Mouse (Mus musculus) olfactory bulb, adult 2 months (tissue): ENCODE data around the gene Nsun5. TPM values are rescaled to one million over a fixed set of nuclear protein-coding genes. Genes with fewer than 3 reads are reported as not detected.
A peak's percentile ranks its signal among the peaks of the same experiment; 100 is the strongest.

Experiments used
- H3K27ac ChIP-seq: fragments of 200-500 bp; 2 replicates; pipeline ENCODE4 v1.5.1; 2012; ENCODE audit warnings: low read depth, low read length; ENCODE audit not compliant: insufficient read depth
- H3K4me1 ChIP-seq: fragments of 200-500 bp; 2 replicates; pipeline ENCODE4 v1.6.1; 2012; ENCODE audit warnings: low read length; ENCODE audit not compliant: control insufficient read depth, insufficient read depth
- H3K4me3 ChIP-seq: fragments of 200-500 bp; 2 replicates; pipeline ENCODE4 v1.5.1; 2012; ENCODE audit warnings: mild to moderate bottlenecking, low read depth, low read length, moderate library complexity; ENCODE audit not compliant: insufficient read depth
- CTCF ChIP-seq: fragments of 200-500 bp; IDR thresholded peaks from 2 replicates; pipeline ENCODE4 v1.5.1; 2012; ENCODE audit warnings: low read depth, mild to moderate bottlenecking, low read length, moderate library complexity; ENCODE audit not compliant: insufficient read depth
- POLR2A ChIP-seq: fragments of 200-500 bp; IDR thresholded peaks from 2 replicates; pipeline ENCODE4 v1.6.1; 2012; ENCODE audit warnings: mild to moderate bottlenecking, low read depth, low read length, moderate library complexity; ENCODE audit not compliant: insufficient read depth
- WGBS: fragments of 180-500 bp; shearing (Covaris S2); methylation state at CpG from one replicate; pipeline ENCODE4 v1.1.7; 2018; 5-methylcytosine and 5-hydroxymethylcytosine counted together
- polyA plus RNA-seq: library from polyadenylated mRNA; stranded (reverse); fragments of >200 nt; gene quantifications from 2 replicates; pipeline ENCODE4 v1.2.4, GENCODE M21; 2012; ENCODE audit warnings: low replicate concordance; ENCODE audit not compliant: missing spikeins, insufficient read depth, insufficient read length

Gene Nsun5
- not detected in 2 replicates for polyA plus RNA-seq

DNA sequence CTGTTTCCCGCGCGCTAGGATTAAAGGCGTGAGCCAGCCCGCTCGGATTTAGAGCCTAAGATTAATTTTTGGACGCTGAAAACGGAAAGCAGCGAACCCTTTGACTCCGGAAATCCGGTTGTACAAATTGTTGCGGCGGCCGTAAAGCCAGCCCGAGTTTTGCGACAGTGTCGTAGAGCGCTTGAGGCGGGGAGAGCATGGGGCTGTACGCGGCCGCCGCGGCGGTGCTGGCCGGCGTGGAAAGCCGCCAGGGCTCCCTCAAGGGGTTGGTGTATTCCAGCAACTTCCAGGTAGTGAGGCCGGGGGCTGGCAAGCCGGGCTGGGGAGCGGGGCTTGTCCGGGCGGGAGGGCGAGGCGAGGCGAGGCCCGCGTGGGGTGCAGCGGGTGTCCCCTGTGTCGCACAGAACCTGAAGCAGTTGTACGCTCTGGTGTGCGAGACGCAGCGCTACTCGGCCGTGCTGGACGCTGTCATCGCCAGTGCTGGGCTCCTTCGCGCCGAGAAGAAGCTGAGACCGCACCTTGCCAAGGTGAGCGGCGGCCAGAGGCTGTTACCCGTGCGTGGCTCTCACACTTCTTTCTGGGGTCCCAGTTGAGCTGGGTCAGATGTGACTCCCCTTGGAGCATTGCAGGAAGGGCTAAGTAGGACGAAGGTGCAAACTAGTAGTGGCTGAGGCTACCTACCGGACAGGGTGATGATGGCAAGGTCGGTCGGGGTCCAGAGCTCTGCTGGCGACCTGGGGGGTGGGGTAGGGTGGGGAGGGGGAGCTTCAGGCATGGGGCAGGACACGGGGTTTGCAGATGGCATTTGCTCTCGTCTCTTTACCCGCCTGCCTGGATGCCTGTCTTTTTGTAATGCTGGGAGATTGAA, at the start of gene Nsun5:
Gene Nsun5 (plus strand): TSS at position 167 of the 868 bp plus-strand sequence.
- under 1% methylated on average over 64 of the region's 64 CpGs for WGBS
- peak within 1 kb of the TSS; percentile 94 for H3K4me3 ChIP-seq
- peaks cover 12% of the 10 kb centered on the region for H3K4me1 ChIP-seq
- TF ChIP-seq POLR2A (peak; percentile 79), CTCF (no peak)
- H3K27ac ChIP-seq = peak within 1 kb of the TSS; percentile 72; the same call in 1 of the 2 replicates

DNA sequence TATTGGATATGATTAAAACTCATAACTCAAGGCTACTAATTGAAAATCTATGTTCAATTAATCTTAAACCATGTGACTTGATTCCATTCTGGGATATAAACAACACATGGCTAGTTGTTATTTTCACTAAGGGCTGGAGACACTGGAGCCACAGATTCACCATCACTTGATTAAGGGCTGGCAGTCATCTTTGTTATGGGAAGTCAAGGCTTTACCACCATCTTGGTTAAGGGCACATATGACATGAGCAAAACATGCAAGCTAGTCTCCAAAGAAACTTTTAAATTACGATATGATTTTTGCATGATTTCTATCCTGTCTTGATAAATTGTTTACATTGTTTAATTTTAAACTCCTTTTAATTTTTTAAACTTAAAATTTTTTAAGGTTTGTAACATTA, 47.6 kb upstream of the Nsun5 start:
- 100% methylated on average over 1 of the region's 1 CpGs for WGBS
- no peak for TF ChIP-seq CTCF
- TF ChIP-seq POLR2A = no peak

DNA sequence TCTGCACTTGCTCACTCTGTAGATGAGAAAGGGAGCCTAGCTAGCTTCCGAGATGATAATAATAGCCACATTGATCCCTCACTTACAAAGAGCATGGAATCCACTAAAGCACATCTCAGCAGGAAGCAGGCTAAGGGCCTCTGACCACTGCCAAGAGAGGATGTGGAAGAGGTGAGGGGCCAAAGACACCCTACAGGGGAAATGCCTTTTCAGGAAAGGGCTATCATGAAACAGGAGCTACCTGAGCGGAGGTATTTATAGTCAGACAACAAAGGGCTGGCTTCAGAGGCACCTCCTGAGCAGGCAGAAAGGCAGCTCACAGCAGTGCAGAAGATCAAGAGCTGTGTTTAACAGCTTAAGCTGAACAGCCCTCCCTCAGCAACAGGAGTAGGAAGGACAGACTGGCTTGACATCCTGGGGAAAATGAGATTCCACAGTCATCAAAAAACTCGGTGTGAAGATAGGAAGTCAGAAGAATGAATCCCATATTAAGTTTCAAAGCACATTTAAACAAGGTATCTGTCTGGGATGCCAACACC, 43.6 kb upstream of the Nsun5 start:
- no peak for TF ChIP-seq POLR2A
- TF ChIP-seq CTCF = no peak
- WGBS = 39% methylated on average over 3 of the region's 3 CpGs
- Histone ChIP-seq H3K4me1 (no peaks in the 10 kb centered on the region), H3K27ac (no peak overlapping the region), H3K4me3 (no peak overlapping the region)

More for the DNA sequence above, 47.6 kb upstream of the Nsun5 start:
- no peaks in the 10 kb centered on the region for H3K4me1 ChIP-seq
- H3K27ac ChIP-seq = no peak overlapping the region
- no peak overlapping the region for H3K4me3 ChIP-seq

GRCm38 (mm10) chr5:135329471-135329870, 40.3 kb upstream of the Nsun5 start:
- TF ChIP-seq POLR2A (no peak), CTCF (no peak)
- Histone ChIP-seq H3K27ac (no peak overlapping the region), H3K4me3 (no peak overlapping the region), H3K4me1 (no peaks in the 10 kb centered on the region)
- 92% methylated on average over 4 of the region's 4 CpGs for WGBS

DNA sequence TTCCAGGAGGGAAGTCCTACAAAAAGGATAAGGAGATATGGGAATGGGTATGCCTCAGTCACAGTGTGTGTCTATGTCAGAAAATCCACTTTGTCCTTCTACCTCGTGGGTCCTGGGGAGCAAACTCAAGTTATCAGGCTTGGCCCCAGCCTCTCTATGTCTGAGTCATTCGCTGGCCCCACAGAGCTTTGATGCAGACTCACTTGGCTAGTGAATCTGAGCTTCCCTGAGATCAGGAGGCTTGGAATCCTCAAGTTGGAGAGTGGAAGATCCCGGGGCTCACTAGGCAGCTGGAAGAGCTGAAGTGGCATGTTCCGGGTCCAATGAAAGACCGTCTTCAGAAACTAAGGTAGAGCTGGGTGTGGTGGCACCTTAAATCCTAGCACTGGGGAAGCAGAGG, 39.6 kb upstream of the Nsun5 start:
- no peak overlapping the region for H3K4me3 ChIP-seq
- no peak for TF ChIP-seq CTCF
- no peak for TF ChIP-seq POLR2A
- H3K4me1 ChIP-seq = no peaks in the 10 kb centered on the region
- WGBS = 88% methylated on average over 5 of the region's 5 CpGs
- no peak overlapping the region for H3K27ac ChIP-seq

DNA sequence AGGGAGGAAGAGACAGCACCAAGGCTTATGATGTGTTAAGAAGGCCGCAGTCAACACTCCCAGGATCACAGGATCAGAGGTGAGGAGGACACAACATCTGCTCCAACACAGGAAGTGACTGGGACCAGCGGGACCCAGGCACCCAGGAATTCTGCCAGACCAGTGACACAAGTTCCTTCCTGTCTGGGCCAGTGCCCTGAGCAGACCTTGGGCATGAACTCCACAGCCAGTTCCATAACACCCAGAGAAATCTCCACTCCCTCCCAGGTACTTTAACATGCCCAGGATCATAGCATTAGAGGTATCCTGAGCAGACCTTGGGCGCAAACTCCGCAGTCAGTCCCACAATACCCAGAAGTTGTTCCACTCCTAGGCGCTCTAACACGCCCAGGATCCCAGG, 38.6 kb upstream of the Nsun5 start:
- Histone ChIP-seq H3K4me1 (no peaks in the 10 kb centered on the region), H3K27ac (no peak overlapping the region), H3K4me3 (no peak overlapping the region)
- WGBS = 90% methylated on average over 6 of the region's 6 CpGs
- no peak for TF ChIP-seq CTCF

DNA sequence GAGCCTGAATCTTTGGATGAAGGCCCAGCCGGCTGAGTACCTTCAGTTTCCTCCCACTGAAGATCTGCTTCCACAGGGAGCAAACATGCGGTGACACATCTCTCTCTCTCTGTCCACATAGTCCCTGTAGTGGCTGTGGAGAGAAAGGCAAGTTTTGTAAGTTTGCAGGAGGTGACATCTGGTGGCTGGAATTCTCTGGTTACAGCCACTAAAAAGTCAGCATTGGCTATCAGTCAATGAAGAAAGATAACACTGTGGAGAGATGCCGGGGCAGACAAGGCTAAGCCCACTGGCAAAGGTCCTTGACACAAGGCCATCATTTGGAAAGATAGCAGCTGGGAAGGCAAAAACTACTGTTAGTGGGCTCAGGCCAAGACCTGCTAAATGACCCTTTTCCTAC, 32.2 kb upstream of the Nsun5 start:
- Histone ChIP-seq H3K4me1 (no peaks in the 10 kb centered on the region), H3K27ac (no peak overlapping the region), H3K4me3 (no peak overlapping the region)
- WGBS = 78% methylated on average over 3 of the region's 3 CpGs
- TF ChIP-seq CTCF (no peak), POLR2A (no peak)

DNA sequence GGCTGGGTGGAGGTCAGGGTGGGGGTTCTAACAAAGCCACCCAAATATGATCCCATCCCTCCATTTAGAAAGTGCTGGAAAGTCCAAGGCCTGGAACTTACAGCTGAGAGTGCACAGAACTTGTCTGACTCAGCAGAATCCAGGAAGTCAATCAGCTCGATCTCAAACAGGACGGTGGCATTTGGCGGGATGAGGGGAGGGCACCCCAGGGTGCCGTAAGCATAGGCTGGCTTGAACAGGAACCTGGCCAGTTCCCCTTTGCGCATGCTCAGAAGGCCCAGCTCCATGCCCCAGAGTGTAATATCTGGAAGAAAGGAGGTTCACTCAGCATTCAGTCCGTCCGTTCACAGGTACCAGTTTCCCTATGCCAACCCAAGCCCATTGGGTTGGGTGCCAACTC, 23.8 kb upstream of the Nsun5 start:
- no peak for TF ChIP-seq CTCF
- no peak for TF ChIP-seq POLR2A
- Histone ChIP-seq H3K27ac (no peak overlapping the region), H3K4me3 (no peak overlapping the region), H3K4me1 (no peaks in the 10 kb centered on the region)
- WGBS = 72% methylated on average over 7 of the region's 7 CpGs

DNA sequence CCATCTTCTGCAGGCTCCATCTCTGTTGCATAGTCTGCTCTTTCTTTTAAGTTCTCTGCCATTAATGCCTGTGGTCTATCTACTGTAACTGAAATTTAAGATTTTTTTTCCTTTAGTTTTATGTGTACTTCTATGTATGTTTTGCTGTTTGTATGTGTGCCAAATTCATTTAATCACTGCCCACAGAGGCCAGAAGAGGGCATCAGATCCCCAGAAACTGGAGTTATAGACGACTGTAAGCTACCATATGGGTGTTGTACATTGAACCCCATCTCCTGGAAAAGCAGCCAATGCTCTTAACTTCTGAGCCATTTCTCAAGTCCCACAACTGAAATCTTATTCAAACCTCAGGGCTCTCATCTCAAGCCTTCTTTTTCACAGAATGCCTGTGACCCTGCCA, 23.3 kb upstream of the Nsun5 start:
- WGBS = 16% methylated on average over 1 of the region's 1 CpGs
- Histone ChIP-seq H3K4me1 (no peaks in the 10 kb centered on the region), H3K27ac (no peak overlapping the region), H3K4me3 (no peak overlapping the region)
- TF ChIP-seq CTCF (no peak), POLR2A (no peak)
